Mouse (Mus musculus): Measurements from ENCODE around the gene Dab1.
A peak's percentile ranks its signal among the peaks of the same experiment; 100 is the strongest.

The Dab1 gene

DNA sequence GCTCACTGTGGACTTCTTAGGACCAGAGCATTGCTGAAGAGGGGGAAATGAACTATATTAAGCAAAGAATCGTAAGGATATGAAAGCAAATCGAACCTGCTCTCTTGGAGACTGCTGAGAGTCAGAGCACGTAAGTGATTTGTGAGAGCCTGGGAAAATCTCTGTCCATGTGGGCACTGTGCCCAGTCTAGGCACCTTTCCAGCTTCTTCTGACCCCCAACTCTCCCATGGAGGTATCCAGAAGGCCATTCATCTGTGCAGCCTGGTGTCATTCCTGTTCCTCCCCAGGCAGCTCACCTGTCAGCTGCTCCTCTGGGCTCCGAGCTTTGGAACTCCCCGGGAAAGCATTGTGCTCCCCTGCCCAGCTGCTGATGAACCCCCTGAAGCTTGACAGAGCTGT, 389.2 kb downstream of the Dab1 start:
- DNase-seq: peak; percentile 55

- no peak for DNase-seq
Measured at GRCm38 (mm10) chr4:104011683-104012082, 392.5 kb downstream of the Dab1 start.

GRCm38 (mm10) chr4:104012150-104012549, 393.0 kb downstream of the Dab1 start:
- DNase-seq: no peak

DNA sequence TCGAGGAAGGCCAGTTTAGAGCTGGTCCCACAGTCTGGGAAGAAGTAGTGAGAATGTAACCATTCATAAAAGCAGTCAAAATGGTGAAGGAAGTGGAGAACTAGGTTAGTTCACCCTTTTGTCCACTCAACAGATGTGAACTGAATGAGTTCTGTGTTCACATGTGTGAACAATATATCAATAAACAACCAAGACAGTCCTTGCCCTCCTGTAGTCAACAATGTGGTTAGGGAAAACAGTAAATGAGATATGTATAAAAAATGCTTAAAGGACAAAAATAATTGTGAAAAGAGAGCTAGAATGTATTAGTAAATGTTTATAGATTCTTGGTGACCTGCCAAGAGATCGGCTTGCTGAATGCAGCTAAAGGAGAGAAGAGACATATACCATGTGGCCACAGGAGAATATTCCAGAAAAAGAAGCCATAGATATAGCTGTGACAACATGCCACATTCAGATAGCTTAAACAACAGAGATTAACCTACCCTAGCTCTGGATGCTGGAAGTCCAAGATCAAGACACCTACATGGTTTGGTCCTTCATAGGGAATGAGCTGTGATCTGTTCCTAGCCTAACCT, 406.0 kb downstream of the Dab1 start:
- DNase-seq: no peak

DNA sequence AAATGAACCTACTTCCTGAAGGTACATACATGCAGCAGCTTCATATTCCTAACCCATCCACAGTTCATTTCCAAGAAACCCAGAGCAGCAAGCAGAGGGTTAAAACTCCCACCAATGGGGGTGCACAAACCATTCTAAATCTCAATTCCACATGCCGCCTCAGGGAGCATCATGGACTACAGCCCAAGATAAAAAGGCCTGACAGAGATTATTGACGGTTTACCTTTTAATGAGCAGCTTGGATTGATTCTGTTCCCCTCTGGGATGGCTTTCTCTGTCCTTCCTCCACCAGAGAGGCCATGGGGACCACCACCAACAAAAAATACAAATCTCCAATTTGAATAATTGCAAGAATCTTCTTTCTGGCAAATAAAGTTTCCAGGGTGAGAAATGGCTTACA, 407.7 kb downstream of the Dab1 start:
- no peak for DNase-seq

GRCm38 (mm10) chr4:104027239-104027638, 408.1 kb downstream of the Dab1 start:
- DNase-seq: no peak

DNA sequence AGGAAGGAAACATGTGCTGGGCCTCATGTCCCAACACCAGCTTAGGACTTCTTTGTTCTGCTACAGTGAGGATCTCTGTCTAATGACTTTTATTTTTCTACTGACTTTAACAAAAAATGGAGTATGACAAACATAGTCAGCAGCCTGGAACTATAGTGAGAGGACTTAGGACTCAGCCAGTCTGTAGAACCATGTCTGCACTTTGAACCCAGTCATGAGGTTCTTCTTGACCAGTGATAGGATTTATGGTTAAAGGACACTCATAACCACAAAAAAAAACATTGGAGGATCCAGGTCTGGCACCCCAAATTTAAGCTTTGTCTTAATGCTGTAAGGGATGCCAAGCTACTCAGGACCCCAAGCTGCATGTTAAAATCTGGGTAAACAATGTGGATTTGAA, 416.9 kb downstream of the Dab1 start:
- no peak for DNase-seq

- no peak for DNase-seq
Measured at GRCm38 (mm10) chr4:104039588-104039987, 420.4 kb downstream of the Dab1 start.

DNA sequence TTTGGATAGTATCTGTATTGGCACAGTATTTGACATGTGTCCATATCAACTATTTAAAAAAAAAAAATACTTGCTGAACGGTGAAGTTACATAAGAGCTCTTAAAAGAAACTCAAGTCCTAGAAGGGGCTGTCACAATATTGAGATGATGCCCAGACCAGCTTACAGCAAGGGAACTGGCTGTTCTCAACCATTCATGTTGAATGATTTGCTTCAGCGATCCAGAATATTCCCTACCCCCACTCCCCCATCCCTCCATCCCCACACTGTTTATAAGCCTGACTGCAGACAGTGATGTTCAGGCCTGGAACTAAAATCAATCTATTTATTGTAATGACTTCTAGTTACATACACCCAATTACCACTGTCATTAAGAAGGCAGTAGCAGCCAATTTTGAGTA, 424.3 kb downstream of the Dab1 start:
- DNase-seq: no peak

- no peak for DNase-seq
Measured at GRCm38 (mm10) chr4:104044634-104045033, 425.5 kb downstream of the Dab1 start.

DNA sequence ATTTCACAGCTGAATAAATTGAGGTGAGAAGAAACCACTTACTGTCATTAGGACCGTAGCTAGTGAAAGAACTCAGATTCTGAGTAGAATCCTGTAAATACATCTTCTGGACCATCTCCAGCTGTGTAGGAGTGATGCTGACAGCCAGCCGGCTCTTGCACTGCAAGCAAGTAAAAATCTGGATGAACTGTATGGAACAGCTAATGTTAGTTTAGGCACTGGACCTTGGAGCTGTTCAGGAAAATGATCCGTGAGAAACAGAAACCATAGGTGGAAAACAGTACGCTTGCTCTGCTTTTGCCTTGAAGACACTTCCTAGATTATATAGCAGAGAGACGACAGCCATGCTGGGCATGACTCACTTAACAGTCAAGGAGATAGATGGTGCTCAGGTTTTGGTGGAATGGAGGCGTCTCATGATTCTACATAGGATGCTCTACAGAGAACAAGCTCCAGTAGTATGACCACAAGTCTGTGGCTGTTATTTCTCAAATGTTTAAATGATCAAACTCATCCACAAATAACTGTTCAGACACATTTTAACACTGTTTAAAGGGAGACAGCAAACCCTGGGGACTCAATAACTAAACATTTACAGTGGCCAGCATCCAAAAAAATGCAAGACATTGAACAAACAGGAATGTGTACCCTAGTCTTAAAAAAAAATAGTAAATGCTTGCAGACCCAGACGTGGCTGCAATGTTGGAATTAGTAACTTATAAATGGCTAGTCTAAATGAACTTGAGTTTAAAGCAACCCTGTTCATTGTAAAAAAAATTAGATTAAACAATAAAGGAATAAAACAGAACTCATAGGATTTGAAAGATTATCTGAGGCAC, 429.0 kb downstream of the Dab1 start:
- no peak for DNase-seq

GRCm38 (mm10) chr4:104057116-104057515, 438.0 kb downstream of the Dab1 start:
- no peak for DNase-seq

DNA sequence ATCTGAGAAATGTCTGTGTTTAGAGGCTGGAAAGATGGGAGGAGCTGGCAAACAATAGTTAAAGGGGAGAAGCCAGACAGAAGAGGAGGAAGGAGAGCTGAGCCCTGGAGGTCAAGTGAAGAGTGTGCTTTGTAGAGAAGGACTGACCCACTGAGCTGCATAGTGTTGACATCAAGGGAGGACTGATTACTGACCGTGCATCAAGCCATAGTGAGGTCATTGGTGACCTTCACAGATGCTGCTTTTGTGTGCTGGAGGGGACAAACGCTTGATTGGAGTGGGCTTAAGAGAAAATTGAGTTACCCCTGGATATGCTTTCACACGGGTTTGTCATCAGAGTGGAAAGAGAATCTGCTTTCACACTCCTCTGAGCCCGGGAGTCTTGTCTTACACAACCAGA, 440.4 kb downstream of the Dab1 start:
- DNase-seq: no peak

- DNase-seq: no peak
Measured at GRCm38 (mm10) chr4:104062356-104062755, 443.2 kb downstream of the Dab1 start.

DNA sequence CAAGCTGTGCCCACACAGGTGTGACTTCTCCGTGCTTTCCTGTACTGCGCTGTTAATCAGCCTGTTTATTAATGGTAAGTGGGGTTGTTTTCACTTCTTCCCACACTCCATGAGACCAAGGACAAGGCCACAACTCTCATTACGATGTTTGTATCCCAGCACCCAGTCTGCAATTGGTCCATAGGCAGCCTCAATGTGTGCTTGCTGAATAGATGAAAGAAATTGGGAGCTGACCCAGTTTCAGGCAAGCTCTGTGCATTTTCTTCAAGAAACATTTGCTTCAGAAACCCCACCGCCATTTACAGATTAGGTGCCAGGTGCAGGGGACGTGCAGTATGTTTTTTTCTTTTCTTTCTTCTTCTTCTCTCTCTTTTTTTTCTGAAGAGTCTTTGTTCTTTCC, 447.7 kb downstream of the Dab1 start:
- DNase-seq: no peak

- DNase-seq: peak; percentile 35
Measured at GRCm38 (mm10) chr4:104067748-104068147, 448.6 kb downstream of the Dab1 start.

- DNase-seq: no peak
Measured at GRCm38 (mm10) chr4:104071296-104071695, 452.1 kb downstream of the Dab1 start.

DNA sequence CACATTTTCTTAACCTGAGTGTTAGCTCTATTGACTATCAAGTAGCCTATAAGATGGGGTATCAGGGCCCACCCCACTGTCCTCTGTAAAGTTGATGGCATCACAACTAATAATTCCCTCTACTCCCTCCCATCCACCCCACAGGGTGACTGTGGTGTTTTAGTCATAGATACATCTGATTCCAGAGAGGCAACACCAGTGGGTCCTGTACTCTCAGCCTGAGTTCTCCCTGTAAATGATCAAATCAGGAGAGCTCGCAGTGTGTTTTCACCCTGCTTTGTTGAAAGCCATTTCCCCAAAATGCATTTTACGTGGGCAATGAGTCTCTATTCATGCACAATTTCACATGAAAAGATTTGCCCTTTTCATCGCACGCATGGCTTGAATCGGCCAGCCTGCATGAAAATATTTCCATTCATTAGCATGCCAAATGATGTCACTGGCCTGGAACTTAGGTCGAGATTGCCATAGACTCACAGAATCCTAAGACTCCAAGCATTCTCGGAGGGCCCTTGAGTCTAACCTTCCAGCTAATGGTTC, 454.8 kb downstream of the Dab1 start:
- peak; percentile 14 for DNase-seq

DNA sequence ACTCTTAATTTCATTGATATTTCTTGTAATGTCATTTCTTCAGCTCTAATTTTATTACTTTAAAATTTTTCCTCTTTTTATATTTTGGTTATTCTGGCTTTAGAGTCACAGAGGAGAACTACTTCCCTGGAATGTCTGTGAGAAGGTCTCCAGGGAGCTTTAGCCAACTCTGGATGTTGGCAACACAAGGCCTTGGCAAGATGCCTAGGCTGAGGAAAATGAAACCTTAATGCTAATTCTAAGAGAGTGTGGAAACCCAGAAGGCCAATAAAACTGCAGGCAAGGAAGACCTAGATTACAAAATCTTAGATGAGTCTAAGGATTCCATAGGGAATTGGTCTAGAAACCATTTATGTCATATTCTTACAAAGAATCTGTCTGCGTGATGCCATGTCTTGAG, 458.6 kb downstream of the Dab1 start:
- peak; percentile 50 for DNase-seq

DNA sequence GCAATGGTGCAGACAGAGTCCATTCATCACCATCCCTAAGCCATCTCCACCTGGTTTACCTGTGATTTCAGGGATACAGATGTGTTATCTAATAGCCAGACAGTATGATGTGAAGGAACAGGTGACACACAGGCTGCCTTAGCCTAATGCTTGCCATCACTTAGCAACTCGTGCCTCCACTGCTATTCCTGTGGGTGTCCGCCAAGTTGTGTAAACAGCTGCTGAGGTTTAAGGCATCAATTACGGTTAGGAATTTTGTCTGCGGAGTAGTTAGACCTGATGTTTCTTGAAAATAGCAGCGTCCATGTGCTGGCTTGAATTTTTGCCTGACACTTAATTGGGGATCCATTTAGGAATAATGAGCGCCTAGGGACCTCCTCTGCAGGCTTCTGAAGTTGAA, 487.1 kb downstream of the Dab1 start:
- DNase-seq: no peak

GRCm38 (mm10) chr4:104111614-104112013, 492.5 kb downstream of the Dab1 start:
- DNase-seq: no peak

DNA sequence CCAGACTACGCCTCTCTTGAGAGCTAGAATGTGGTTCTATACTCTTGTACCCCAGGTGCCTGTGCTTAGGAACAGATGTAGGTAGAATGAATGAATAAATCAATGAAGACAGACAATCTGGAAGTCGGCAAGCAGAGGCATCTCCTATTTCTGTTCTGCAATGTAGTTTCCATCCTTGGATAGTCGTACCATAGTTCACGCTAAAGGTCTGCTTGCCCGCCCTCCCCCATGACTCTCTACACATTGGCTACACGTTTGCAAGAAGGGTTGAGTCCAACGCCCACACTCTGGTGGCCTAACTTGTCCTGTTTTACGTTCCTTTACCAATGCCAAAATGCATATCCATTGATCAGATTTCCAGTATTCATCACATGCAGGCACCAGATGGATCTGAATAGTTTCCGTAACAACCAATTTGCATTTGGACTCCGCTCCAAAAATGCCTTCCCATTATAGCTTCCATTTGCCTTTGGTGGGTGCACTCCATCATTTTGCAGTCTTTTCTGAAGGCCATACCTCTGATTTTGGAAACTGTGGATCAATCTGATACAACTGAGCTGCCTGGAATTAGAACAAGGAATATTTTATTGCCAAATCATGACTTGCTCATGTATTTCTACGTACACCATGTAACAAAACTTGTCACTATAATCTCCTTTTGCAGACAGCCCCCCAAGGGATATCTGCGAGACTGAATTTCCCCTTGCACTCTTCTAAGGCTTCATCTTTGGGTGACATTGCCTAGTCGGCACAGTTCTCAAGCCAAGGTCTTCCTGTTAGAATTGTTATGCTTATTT, 494.2 kb downstream of the Dab1 start:
- DNase-seq: no peak

- no peak for DNase-seq
Measured at GRCm38 (mm10) chr4:104114006-104114361, 494.8 kb downstream of the Dab1 start.

DNA sequence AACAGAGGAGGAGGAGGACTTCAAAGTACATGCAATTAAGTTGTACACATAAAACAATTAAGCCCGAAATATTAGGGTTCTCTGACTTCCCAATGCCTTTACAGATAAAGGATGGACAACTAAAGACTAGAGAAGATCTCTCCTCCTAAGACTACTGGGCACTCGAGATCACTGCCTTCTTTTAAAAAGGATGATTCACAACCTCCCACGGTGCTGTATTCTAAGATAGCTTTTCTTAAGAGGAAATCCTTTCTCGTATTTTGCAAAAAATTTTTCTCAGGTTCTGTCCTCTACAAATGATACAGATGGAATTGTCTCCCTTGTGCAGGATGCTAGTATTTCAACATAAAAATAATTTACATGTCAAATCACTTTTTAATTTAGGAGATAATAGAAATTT, 500.9 kb downstream of the Dab1 start:
- no peak for DNase-seq
